Mouse (Mus musculus): Measurements from ENCODE around the gene Olfr1306. TPM values are rescaled to one million over a fixed set of nuclear protein-coding genes. Genes with fewer than 3 reads are reported as not detected.

The Olfr1306 gene
- not detected in 2 replicates for polyA plus RNA-seq (2016; fragmentation: Nextera tagmentation; extraction: Ambion mirVana)

- H3K9me3 ChIP-seq: peaks cover 3% of the 10 kb centered on the region; the same call in 1 of the 2 replicates
- H3K27ac ChIP-seq: no peak within 1 kb of the TSS
- no peaks in the 10 kb centered on the region for H3K27me3 ChIP-seq (ENCODE audit: poor library complexity, severe bottlenecking)
- H3K4me1 ChIP-seq: no peaks in the 10 kb centered on the region
- H3K4me3 ChIP-seq: no peak within 1 kb of the TSS
- DNase-seq (ENCODE audit: extremely low spot score, low spot score): no peak
- H3K36me3 ChIP-seq (replicated peaks): no peaks in the 10 kb centered on the region
- 94% methylated on average over 1 of the region's 1 CpGs for WGBS
These were observed at the start of gene Olfr1306 for GRCm38 (mm10) chr2:111916171-111916570. Olfr1306 (minus strand) TSS chr2:111916271.

- Histone ChIP-seq H3K36me3 (replicated peaks) (no peaks in the 10 kb centered on the region), H3K4me3 (no peak within 1 kb of the TSS), H3K27ac (no peak within 1 kb of the TSS), H3K9me3 (no peaks in the 10 kb centered on the region), H3K27me3 (ENCODE audit: poor library complexity, severe bottlenecking) (no peaks in the 10 kb centered on the region), H3K4me1 (no peaks in the 10 kb centered on the region)
- no peak for DNase-seq (ENCODE audit: extremely low spot score, low spot score)
- 72% methylated on average over 1 of the region's 1 CpGs for WGBS
These were observed 48.8 kb upstream of the Olfr1306 start, which contains the start of gene Olfr1308 for GRCm38 (mm10) chr2:111964844-111965243. Olfr1308 (minus strand) TSS chr2:111964944.

DNA sequence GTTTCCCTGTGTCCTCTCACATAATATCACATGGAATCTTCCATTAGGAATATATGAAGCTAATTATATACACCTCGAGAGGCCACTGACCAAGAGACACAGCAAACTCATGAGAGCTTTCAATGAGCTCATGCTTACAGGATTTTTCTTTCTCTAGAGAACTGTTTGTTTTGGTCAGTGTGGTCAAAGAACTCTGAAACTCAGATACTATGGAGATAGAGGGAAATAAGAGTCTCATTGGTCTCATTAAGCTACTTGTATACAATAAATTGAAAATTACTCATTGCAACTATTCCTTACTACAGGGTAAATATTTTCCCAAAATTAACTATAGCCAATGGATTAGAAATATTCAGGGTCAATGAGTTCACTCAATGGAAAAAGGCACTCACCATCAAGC, 33.3 kb upstream of the Olfr1306 start, which contains the start of gene Olfr1307:
Olfr1307 (minus strand) TSS at position 101 of the 400 bp plus-strand sequence.
- Histone ChIP-seq H3K36me3 (replicated peaks) (no peaks in the 10 kb centered on the region), H3K9me3 (no peaks in the 10 kb centered on the region), H3K27ac (no peak within 1 kb of the TSS), H3K4me1 (no peaks in the 10 kb centered on the region), H3K27me3 (ENCODE audit: poor library complexity, severe bottlenecking) (no peaks in the 10 kb centered on the region), H3K4me3 (no peak within 1 kb of the TSS)
- 80% methylated on average over 1 of the region's 1 CpGs for WGBS
- no peak for DNase-seq (ENCODE audit: extremely low spot score, low spot score)

DNA sequence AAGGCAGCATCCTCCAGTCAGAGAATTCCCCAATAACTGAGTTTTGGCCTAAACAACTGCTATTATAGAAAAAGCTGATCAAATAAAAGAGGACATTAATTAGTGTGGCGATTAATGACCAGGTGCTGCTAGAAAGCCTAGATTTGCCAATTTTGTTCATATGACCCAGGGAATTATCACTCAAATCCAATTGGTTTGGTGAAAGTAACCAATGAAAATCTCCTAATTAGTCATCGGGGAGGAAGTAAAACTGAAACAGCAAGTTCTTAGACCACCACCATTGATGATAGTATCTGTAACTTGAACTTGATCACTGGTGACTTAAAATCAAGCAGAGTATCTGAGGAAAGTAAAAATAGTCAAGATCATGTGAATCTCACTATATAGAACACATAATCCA, 39.0 kb downstream of the Olfr1306 start, which contains the start of gene Olfr1305:
Olfr1305 (minus strand) TSS at position 101 of the 400 bp plus-strand sequence.
- Histone ChIP-seq H3K9me3 (no peaks in the 10 kb centered on the region), H3K36me3 (replicated peaks) (no peaks in the 10 kb centered on the region), H3K4me3 (no peak within 1 kb of the TSS), H3K4me1 (no peaks in the 10 kb centered on the region), H3K27me3 (ENCODE audit: poor library complexity, severe bottlenecking) (no peaks in the 10 kb centered on the region), H3K27ac (no peak within 1 kb of the TSS)
- 92% methylated on average over 2 of the region's 2 CpGs for WGBS
- DNase-seq (ENCODE audit: extremely low spot score, low spot score): no peak

Other genes with a start within 250 kb of the Olfr1306 start
- gene Olfr1301, start 165.3 kb downstream of the Olfr1306 start, polyA plus RNA-seq (2016; fragmentation: Nextera tagmentation; extraction: Ambion mirVana): not detected in 2 replicates
- not detected in 2 replicates for gene Olfr1302, start 138.8 kb downstream of the Olfr1306 start, polyA plus RNA-seq (2016; fragmentation: Nextera tagmentation; extraction: Ambion mirVana)
- not detected in 2 replicates for gene Olfr1303, start 95.9 kb downstream of the Olfr1306 start, polyA plus RNA-seq (2016; fragmentation: Nextera tagmentation; extraction: Ambion mirVana)
- not detected in 2 replicates for gene Olfr1305, start 39.1 kb downstream of the Olfr1306 start, polyA plus RNA-seq (2016; fragmentation: Nextera tagmentation; extraction: Ambion mirVana)
- not detected in 2 replicates for gene Olfr1307, start 33.2 kb upstream of the Olfr1306 start, polyA plus RNA-seq (2016; fragmentation: Nextera tagmentation; extraction: Ambion mirVana)
- gene Olfr1308, start 48.7 kb upstream of the Olfr1306 start, polyA plus RNA-seq (2016; fragmentation: Nextera tagmentation; extraction: Ambion mirVana): not detected in 2 replicates
- not detected in 2 replicates for gene Olfr1309, start 74.0 kb upstream of the Olfr1306 start, polyA plus RNA-seq (2016; fragmentation: Nextera tagmentation; extraction: Ambion mirVana)
- gene Olfr1310, start 96.4 kb upstream of the Olfr1306 start, polyA plus RNA-seq (2016; fragmentation: Nextera tagmentation; extraction: Ambion mirVana): not detected in 2 replicates
- gene Olfr1311, start 108.1 kb upstream of the Olfr1306 start, polyA plus RNA-seq (2016; fragmentation: Nextera tagmentation; extraction: Ambion mirVana): not detected in 2 replicates
- not detected in 2 replicates for gene Olfr1312, start 134.0 kb upstream of the Olfr1306 start, polyA plus RNA-seq (2016; fragmentation: Nextera tagmentation; extraction: Ambion mirVana)
- gene Olfr1313, start 161.6 kb upstream of the Olfr1306 start, polyA plus RNA-seq (2016; fragmentation: Nextera tagmentation; extraction: Ambion mirVana): not detected in 2 replicates
- not detected in 2 replicates for gene Olfr1314, start 180.5 kb upstream of the Olfr1306 start, polyA plus RNA-seq (2016; fragmentation: Nextera tagmentation; extraction: Ambion mirVana)
- not detected in 2 replicates for gene Olfr1315-ps1, start 199.2 kb upstream of the Olfr1306 start, polyA plus RNA-seq (2016; fragmentation: Nextera tagmentation; extraction: Ambion mirVana)
- gene Olfr1316, start 218.7 kb upstream of the Olfr1306 start, polyA plus RNA-seq (2016; fragmentation: Nextera tagmentation; extraction: Ambion mirVana): not detected in 2 replicates
- gene Olfr1317, start 224.1 kb upstream of the Olfr1306 start, polyA plus RNA-seq (2016; fragmentation: Nextera tagmentation; extraction: Ambion mirVana): not detected in 2 replicates
- gene Olfr1318, start 237.9 kb upstream of the Olfr1306 start, polyA plus RNA-seq (2016; fragmentation: Nextera tagmentation; extraction: Ambion mirVana): not detected in 2 replicates

All from forebrain, embryonic 10.5 days (tissue).